Mouse (Mus musculus) fibroblast of lung, adult 2 months (primary cell): ENCODE measurements at regions not wholly inside any gene's neighbourhood (a gene's known extent, or its start where the extent isn't known, plus 50 kb on each side); places are given as distances from the start of the nearest gene placed in this dataset.

ENCODE experiments used
- DNase-seq: peaks from one replicate; pipeline ENCODE4 v3.0.0-alpha.2; 2011; ENCODE audit warnings: low read depth

DNA sequence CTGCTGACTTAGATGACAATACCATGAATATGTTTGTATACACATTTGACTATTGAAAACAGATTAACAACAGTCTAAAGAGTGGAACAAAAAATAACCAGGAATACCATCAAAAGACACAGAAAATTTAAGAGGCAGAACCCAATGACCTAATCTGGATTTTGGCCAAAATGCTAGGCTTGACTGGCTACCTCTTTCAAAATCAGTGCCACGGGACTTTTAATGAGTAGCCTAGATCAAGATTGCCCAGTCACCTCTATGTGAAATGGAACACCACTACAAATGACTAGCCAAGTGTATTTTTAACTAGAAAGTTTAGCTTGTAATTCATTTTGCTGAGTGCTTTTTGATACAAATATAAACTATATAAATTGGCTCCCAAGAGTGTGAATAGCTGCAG is 286.0 kb upstream of the N6amt1 start:
- DNase-seq: peak; percentile 10

DNA sequence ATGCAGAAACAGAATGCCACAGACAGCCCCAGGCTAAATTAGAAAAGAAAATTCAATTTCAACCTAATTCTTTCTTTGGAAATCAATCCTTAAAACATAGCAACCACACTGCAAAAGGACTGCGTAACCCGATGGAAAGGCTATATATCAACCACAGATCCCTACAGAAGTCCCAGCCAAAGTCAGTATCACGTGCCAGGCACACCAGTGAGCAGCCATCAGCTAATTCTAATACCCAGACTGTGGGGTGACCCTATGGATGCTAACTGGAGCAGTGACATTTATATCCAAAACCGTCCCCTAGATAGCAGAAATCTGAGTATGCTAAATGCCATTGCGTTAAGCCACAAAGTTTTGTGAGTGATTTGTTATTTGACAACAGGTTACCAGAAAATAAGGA is 286.5 kb upstream of the N6amt1 start:
- no peak for DNase-seq

DNA sequence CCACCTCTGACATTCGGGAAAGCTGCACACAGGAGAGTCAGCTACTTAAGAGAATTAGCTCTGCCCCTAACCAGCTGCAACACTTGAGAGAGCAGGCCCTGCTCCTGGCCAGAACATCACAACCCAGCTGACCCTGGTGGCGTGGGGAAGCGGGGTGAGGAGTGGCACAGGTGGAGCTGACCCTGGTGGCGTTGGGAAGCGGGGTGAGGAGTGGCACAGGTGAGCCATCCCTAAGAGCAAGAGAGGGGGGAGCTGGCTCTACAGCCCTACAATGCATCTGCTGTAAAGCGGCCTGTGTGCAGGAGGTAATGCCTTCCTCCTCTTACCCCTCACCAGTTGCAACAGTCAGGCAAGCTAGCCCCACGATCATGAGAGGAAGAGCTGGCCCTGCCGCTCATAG is 293.5 kb upstream of the N6amt1 start:
- no peak for DNase-seq

DNA sequence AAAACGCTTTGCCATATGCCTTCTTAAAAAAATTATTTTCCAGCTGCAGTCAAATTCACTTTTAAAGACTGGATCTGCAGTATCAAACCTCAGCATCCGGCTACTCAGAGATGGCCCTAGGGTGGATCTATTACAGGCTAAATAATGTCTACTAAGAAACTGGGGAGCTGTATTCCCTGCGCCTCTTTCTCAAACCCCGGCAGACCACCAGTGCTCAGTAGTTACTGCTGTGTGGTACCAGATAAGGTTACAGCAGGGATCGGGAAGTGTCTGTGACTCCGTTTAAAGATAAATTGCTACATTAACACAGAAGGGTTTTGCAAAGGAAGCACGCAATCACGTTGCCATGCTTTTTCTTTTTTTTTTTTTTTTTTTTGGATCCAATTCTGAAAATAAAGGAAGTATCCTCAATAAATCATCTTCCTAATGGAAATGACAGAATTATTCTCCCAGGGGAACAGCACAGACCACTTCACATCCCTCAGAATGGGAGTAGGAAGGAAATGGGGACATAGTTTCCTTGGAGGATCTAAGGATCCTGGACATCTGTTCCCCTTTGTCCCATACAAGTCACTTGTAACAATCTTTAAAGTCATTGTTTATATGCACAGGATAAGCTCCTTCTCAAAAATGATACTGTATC is 304.1 kb upstream of the N6amt1 start:
- DNase-seq: no peak

DNA sequence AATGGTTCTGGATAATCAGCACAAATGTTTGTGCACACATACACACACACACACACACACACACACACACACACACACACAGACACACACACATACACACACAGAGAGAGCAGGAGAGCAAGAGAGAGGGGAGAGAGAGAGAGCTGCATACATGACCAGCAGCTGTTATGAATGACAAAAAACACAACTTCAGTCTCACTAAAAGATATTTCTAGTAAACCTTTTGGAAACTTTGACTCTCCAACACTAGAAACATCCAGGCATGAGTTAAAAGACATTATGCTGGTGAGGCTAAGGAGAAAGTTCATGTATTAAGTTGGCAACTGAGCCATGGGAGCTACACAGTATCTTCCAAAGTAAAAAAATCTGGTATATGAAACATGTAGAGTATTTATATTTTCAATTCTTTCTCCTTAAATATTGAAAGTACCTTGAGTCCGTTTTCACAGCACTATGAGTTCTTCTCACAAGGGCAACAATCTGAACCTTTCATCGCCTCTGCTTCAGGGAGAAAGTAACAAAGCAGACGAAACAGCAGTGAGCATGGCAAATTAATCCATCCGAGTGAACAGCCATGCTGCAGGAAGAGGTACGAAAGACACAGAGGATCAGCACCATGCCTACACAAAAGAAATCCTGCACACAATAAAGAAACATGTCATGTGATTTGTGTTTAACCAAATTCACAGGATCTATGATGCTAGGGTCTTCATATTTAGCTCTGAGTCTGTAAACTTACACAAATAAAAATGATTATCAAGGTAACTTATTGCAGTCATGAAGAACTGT is 309.0 kb upstream of the N6amt1 start:
- DNase-seq: no peak

DNA sequence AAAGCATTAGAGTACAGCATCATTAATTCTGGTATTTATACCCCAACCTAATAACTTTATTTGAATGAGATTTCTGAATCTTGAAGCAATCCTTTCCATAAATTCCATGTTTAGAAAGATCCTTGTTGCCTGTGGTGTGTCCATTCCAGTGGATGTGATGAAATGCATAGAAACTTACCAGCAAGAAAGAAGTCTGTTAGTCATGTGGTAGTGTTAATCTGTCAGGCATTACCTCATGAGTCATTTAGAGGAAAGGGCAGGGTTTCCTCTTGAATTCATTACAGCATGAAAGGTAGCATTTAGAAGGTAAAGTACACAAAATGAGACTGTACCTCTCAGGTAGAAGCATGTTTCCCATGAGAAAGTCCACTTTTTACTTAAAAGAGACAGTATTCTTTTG is 310.3 kb upstream of the N6amt1 start:
- peak; percentile 35 for DNase-seq

GRCm38 (mm10) chr16:87040366-87040765 is 313.6 kb upstream of the N6amt1 start:
- no peak for DNase-seq

- DNase-seq: no peak
Observed at GRCm38 (mm10) chr16:87039861-87040260, 314.1 kb upstream of the N6amt1 start.

- DNase-seq: no peak
Observed at GRCm38 (mm10) chr16:87037061-87037460, 316.9 kb upstream of the N6amt1 start.

DNA sequence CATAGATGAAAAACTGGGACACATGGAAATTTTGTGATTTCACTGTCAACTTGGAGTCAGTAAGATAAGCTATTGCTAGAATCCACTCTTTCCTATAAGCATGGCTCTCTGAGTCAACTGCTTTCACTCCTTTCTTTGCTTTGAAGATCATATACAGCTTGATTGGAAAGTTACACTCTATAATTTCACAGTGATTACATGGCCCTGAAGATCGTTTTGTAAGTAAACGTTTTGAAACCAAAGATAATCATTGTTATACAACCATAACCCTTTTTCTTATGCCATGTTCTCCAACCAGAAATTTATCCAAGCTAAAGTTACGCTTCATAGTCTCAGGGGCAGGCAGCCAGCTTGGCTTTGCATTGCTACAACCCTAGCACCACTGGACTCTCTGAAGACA is 322.1 kb upstream of the N6amt1 start:
- no peak for DNase-seq

- no peak for DNase-seq
Observed at GRCm38 (mm10) chr16:87028516-87029145, 325.4 kb upstream of the N6amt1 start.

GRCm38 (mm10) chr16:87027621-87028020 is 326.4 kb upstream of the N6amt1 start:
- DNase-seq: no peak

DNA sequence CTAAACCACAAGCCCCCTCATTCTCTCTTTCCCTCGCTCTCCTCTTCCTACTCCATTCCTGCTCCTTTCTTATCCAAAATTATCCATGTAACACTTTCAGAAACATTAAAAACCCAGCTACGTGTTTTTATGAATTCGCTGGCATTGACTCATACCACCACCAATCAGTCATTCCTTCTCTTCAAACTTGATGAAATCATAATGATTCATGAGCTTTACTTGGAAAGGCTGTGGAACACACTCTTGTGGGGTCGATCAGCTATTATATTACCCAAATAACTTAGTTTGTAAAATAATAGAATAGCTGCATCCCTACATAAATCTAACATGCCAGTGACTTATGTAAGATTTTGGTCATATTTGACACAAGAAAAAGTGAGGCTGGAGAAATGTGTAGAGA is 331.9 kb upstream of the N6amt1 start:
- DNase-seq: no peak

DNA sequence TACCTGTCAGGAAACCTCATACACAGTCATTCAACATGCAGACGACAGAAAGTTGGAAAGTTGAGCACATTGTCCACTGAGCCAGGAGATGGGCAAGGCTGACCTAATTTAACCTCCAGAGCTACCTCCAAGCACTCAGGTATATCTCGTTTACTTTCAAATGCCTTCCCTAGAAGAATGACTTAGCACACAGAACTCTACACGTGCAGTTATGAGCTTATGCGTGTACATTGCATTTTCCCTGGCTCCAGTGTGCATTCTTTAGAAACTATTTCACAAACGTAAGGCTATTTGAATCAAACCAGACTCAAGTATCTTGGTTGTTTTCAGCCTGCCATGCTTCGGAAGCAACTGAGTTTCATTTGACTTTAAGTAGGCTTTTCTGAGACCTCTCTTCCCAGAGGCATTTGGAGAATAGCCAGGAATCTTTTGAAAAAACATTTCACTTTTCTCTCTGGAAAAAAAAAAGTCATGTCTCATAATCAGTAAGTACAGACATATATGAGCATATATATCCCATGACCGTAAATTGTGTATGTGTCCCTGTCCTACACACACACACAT is 336.8 kb upstream of the N6amt1 start:
- no peak for DNase-seq

GRCm38 (mm10) chr16:87001579-87001978 is 352.4 kb upstream of the N6amt1 start:
- DNase-seq: no peak

DNA sequence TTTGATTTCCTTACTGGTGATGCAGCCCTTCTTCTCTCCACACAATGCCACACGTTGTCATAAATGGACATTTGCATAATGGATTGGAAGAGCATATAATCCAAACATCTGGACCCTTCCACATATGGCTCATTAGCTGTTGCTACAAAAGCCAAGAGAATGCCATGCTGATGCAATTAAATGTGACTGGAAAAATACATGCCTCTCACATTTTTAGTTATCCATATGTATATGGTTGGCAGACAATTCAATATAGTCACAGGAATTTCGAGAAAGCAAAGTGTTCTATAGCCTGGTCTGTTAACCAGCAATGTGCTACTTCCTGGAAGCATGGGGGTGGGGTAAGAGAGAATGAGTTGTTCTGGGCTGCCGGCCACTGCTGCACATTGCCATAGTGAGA is 352.9 kb upstream of the N6amt1 start:
- no peak for DNase-seq

GRCm38 (mm10) chr16:86971691-86972090 is 382.3 kb upstream of the N6amt1 start:
- DNase-seq: no peak

GRCm38 (mm10) chr16:86949681-86950080 is 404.3 kb upstream of the N6amt1 start:
- no peak for DNase-seq

DNA sequence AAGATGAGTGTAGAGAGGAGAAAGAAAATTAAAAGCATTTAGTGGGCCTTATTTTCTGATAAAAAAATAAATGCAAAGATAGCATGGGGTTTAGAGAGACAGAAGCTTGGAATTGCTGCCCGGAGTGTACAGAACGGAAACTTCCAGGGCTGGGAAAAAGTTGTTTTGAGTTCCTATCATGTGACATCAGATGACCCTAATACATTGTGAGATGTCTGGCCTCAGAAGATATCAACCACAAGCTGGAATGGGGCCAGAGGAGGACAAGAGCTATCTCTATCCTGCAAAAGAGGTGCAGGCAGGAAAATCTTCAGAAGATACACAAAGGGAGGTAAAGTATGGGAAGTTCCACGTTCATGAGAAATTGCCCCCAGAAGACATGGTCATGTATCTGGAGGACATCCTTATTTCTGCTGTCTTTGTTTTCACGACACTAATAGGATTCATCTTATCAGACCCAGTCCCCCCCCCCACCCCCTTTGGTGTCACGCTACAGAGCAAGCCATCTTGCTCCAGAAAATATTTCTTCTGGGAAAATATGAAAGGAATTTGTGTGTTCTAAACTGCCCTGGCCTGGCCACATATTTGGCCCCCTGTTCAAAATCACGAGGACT is 408.3 kb upstream of the N6amt1 start:
- DNase-seq: no peak

DNA sequence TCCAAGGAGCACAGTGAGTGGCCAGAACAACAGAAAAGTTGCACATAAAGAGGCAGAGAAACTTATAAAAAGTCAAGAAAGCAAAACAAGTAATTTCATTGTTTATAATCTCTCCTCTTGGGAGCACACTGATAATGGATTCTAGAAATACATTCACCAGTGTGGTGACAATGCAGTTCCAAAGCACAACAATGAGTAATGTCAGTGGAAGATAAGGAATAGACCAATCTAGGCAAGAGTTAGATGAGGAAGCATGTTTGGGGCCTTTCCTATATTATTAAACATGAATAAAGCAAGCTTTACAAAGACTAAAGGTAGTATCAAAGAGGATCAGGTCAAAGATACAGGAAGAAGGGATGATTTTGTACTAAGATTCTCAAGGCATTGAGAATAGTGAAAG is 408.9 kb upstream of the N6amt1 start:
- DNase-seq: no peak

GRCm38 (mm10) chr16:86934989-86935388 is 419.0 kb upstream of the N6amt1 start:
- no peak for DNase-seq

DNA sequence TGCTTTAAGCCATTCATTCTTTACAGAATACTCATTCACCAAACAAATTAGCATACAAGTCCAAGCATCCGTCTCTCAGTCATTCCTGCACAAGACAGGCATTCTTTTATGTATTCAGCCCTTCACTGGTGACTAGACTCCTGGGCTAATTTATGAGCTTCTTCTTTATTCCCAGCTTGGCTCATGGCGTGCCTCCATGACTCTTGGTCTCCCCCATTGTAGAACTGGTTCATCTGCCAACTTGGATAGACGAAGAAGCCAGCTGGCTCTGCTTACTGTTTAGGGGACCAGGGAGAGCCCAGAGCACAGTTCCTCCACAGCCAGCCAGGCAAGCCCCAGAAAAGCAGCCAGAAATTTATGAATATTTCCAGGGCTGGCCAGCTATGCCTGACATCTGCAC is 421.2 kb upstream of the N6amt1 start:
- peak; percentile 66 for DNase-seq
